Mouse (Mus musculus): ENCODE measurements around the gene Rce1.

DNA sequence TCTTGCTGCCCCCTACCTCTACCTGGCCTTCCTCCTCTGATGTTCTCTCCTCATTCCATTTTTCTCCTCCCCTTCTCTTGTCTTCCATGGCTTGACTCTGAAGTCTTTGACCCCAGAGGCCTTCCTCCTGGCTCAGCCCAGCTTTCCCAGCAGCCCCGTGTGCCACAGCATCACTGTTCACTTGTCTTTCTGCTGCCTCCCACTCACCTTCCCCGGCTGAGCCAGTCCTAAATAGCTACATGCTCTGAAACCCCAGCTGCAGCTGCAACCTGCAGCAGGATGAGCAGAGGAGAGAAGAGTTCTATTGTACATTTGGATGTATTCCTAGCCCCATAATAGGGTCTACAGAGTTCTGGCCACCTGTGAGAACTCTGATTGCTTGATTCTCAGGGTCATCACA, 38.0 kb downstream of the Rce1 start:
- TF ChIP-seq EP300 (IDR thresholded peaks at IDR 0.05; ENCODE audit: low read depth in 1 of 2, low read length in 2 of 2) (no peak), MYC (IDR thresholded peaks at IDR 0.05; ENCODE audit: low read depth, low read length) (no peak), CTCF (IDR thresholded peaks at IDR 0.05 in 2 of 3, conservative IDR thresholded peaks at IDR 0.05 in 1 of 3; ENCODE audit: control insufficient read depth in 1 of 3, insufficient read depth in 1 of 3, low read depth in 2 of 3, low read length in 3 of 3, poor library complexity in 1 of 3, severe bottlenecking in 1 of 3) (no peak), E2F4 (IDR thresholded peaks at IDR 0.05; ENCODE audit: borderline replicate concordance, low read depth, low read length) (no peak), UBTF (IDR thresholded peaks at IDR 0.05; ENCODE audit: borderline replicate concordance, insufficient read depth, low read depth, low read length) (no peak), GABPA (IDR thresholded peaks at IDR 0.05; ENCODE audit: low read depth, low read length) (no peak), ZKSCAN1 (IDR thresholded peaks at IDR 0.05; ENCODE audit: low read depth, low read length) (no peak), MAX (IDR thresholded peaks at IDR 0.05; ENCODE audit: low read length) (no peak), CHD2 (IDR thresholded peaks at IDR 0.05; ENCODE audit: low read length) (no peak), CHD1 (IDR thresholded peaks at IDR 0.05; ENCODE audit: low read depth, low read length) (no peak), MAZ (IDR thresholded peaks at IDR 0.05; ENCODE audit: low read depth, low read length) (no peak)
